Mouse (Mus musculus) ES-E14 (cell line): ENCODE data around the gene Ppp1r12c.

Source experiments
- MAFK ChIP-seq: IDR thresholded peaks from 2 replicates; pipeline ENCODE4 v1.6.1; 2014; ENCODE audit warnings: mild to moderate bottlenecking, low read depth, low read length, inconsistent platforms; ENCODE audit not compliant: insufficient read depth
- ZC3H11A ChIP-seq: IDR thresholded peaks from 2 replicates; pipeline ENCODE4 v1.6.1; 2012; ENCODE audit warnings: low read depth, mild to moderate bottlenecking, inconsistent platforms, low read length, borderline replicate concordance

DNA sequence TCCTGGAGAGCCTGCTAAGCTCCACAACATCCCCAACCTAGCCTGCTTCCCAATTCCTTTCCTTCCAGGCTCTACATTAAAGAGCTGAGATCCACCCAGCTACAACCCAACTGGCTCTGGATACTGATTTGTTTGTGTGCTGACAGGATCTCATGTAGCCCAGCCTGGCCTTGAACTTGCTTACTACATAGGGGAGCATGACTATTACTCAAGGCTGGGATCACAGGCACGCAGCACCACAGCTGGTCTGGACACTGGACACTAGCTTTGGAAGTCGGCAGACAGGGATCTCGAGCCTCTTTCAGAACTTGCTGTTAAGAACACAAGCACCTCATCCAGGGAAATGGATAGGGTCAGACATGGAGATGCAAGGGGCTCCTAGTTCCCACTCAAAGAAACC lies 5.0 kb downstream of the Ppp1r12c start:
- TF ChIP-seq MAFK (no peak), ZC3H11A (no peak)
